Mouse (Mus musculus): ENCODE measurements around the gene Ssbp3.

GRCm38 (mm10) chr4:107004346-107004745, 93.8 kb downstream of the Ssbp3 start:
- no peak for TF ChIP-seq POLR2A (IDR thresholded peaks at IDR 0.05; ENCODE audit: low read depth, low read length)
- no peak for TF ChIP-seq CTCF (IDR thresholded peaks at IDR 0.05; ENCODE audit: extremely low read depth, insufficient read depth, insufficient read length, insufficient replicate concordance)

All from spleen, adult 2 months (tissue).